Mouse (Mus musculus): ENCODE measurements around the gene Klhl30.
A peak's percentile ranks its signal among the peaks of the same experiment; 100 is the strongest.

GRCm38 (mm10) chr1:91313251-91313650 is 37.6 kb upstream of the Klhl30 start:
- TF ChIP-seq CTCF (conservative IDR thresholded peaks at IDR 0.05 in 1 of 2, IDR thresholded peaks at IDR 0.05 in 1 of 2; ENCODE audit: low read depth in 2 of 2, low read length in 2 of 2): no peak
- no peak for TF ChIP-seq POLR2A (IDR thresholded peaks at IDR 0.05; ENCODE audit: low read depth, low read length)
- TF ChIP-seq USF1 (IDR thresholded peaks at IDR 0.05; ENCODE audit: low read depth, low read length): peak; percentile 67
- TF ChIP-seq ZKSCAN1 (IDR thresholded peaks at IDR 0.05; ENCODE audit: borderline replicate concordance, low read depth, low read length): no peak
- TF ChIP-seq MAX (IDR thresholded peaks at IDR 0.05; ENCODE audit: low read length): no peak
- no peak for TF ChIP-seq RCOR1 (conservative IDR thresholded peaks at IDR 0.05; ENCODE audit: low read depth, low read length)
- TF ChIP-seq ETS1 (conservative IDR thresholded peaks at IDR 0.05; ENCODE audit: low read depth, low read length): peak; percentile 60
- TF ChIP-seq ZMIZ1 (IDR thresholded peaks at IDR 0.05; ENCODE audit: low read depth, low read length): no peak
- no peak for TF ChIP-seq RAD21 (IDR thresholded peaks at IDR 0.05; ENCODE audit: low read depth, low read length)
- TF ChIP-seq KAT2A (IDR thresholded peaks at IDR 0.05; ENCODE audit: insufficient replicate concordance, low read length): no peak

All from CH12.LX (cell line).